Mouse (Mus musculus): ENCODE results near the gene Apobr.

Gene Apobr

DNA sequence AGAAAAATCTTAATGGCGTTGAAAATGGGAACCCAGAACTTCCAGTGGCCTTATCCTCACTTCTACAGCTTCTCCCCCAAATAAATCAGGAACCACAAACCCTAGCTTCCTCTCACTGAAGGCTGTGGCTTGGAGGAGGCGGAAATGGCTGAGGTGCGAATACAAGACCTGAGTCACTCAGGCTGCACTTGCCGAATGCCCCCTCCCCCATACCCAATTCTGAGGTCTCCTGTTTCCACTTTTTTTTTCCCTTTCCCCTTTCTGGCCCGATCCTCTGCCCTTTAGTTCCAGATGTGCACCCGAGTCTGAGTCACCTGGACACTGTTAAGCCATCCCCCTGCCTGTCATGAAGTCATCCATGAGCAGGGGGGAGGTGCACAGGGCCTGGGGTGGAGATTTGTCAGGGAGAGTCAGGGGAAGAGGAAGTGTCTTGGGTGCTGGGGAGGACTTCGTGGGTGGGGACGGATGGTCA is at the start of gene Apobr:
Gene Apobr, plus strand, starts transcription at position 437 of the 472 bp plus-strand sequence.
- in situ Hi-C loops (cut with MboI, MseI): no loop called here

GRCm38 (mm10) chr7:126535766-126536165 is 49.0 kb upstream of the Apobr start:
- in situ Hi-C loops (cut with MboI, MseI): no loop called here

GRCm38 (mm10) chr7:126536466-126536865 is 48.3 kb upstream of the Apobr start:
- in situ Hi-C loops (cut with MboI, MseI): no loop called here

- in situ Hi-C loops (cut with MboI, MseI): no loop called here
These were observed 46.7 kb upstream of the Apobr start for GRCm38 (mm10) chr7:126537820-126538585.

DNA sequence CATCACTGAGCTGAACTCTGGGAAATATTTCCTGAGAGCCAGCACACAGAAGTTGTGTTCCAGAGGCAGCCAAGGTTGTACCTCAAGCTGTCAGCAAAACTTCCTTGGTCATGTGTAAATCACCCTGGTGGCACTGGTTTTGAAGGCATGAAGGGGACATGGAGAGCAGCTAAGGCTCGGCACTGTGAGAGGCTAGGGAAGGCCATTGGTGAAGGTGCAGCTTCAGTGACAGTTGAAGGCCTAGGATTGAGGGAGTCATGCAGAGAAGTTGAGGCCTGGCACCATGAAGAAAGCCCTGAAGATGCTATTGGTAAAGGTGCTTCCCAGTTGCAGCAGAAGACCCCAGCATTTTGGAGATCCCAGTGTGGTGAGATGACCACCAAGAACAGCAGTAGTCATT is 43.1 kb upstream of the Apobr start:
- in situ Hi-C loops (cut with MboI, MseI): no loop called here

- in situ Hi-C loops (cut with MboI, MseI): no loop called here
These were observed 39.1 kb upstream of the Apobr start for GRCm38 (mm10) chr7:126545631-126546030.

DNA sequence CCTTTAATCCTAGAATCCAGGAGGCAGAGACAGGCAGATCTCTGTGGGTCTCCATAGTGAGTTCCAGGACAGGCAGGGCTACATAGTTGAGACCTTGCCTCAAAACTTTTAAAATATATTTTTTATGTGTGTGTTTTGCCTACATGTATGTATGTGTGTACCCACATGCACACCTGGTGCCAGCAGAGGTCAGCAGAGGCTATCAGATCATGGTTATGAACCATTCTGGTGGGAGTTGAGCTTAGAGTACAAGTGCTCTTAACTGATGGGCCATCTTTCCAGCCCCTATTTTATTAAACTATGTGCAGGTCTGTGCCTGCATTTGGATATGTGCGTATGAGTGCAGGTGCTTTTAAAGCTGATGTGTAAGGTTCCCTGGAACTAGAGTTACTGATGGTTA is 29.9 kb upstream of the Apobr start:
- in situ Hi-C loops (cut with MboI, MseI): loop anchor here (10.0 kb wide), 2 partner anchors 760 to 1000 kb away; no protein-coding TSS in a partner anchor

DNA sequence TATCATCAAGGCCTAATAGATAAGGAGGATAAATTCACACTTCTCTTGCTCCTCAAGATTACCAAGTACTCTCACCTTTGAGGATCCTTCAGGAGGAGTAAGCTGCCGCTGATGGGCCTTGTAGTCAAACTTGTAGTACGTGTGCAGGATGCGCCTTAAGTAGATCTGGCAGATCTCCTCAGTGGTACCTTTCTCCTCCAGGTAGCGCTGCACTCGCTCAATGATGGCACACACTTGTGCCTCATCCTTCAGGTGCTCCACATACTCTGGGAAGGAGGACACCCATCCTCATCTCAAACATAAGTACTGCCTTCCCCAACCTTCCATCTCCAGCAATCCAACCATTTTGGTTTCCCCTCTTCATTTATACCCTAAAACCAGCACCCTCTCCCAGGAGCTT is 28.1 kb upstream of the Apobr start:
- in situ Hi-C loops (cut with MboI, MseI): loop anchor here (10.0 kb wide), 2 partner anchors 758 to 998 kb away; no protein-coding TSS in a partner anchor

DNA sequence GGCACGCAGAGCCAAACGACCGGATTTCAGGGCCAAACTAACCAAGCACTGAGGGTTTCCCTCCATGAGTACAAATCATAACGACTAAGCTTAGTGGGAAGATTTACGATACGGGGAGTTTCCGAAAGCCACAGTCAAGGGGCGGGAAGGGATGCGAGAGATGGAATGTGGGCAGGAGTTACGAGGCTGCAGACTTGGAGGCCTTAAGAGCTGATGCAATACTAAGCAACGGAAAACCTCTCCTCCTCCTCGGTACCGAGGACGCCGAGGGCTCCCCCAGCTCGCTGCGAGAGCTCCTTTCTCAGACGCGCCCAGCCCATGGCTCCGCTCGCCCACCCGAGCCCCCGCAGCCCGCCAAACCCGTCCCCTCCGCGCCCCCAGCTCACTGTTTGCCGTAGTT is 19.0 kb upstream of the Apobr start:
- in situ Hi-C loops (cut with MboI, MseI): loop anchor here (5.0 kb wide), 1 partner anchor 127 kb away; no protein-coding TSS in a partner anchor

DNA sequence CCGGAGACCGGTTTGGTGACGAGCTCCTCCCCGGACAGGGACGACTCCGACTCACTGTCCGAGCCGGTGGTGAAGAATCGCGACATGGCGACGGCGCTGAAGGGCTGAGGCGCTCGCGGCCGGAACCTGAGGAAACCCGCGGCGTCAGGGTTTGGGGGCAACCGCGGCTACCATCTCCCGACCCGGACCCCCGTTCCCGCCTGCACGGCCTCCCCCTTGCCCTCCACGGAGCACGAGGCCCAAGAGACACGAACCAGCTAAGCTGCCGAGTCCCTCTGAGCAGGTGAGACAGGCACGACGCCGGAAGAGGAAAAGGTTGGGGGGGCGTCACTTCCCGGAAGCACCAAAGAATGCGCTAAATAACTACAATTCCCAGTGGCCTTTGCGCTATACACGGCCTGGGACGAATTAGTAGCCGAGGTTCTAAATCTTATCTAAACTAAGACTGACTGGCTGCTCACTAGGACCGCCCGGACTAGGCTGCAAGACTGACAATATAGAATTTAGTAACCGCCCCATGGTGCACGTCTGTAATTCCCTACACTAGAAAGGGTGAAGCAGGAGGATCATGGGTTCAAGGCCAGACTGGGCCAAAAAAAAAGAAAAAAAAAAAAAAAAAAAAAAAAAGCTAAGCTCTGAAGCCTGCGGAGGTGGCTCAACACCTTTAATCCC is 18.5 kb upstream of the Apobr start, which contains the start of gene Eif3c:
Gene Eif3c, minus strand, starts transcription at position 318 of the 672 bp plus-strand sequence.
- in situ Hi-C loops (cut with MboI, MseI): loop anchor here (5.0 kb wide), 1 partner anchor 126 kb away; no protein-coding TSS in a partner anchor

- in situ Hi-C loops (cut with MboI, MseI): loop anchor here (5.0 kb wide), 1 partner anchor 50 kb away; no protein-coding TSS in a partner anchor
These were observed 7.8 kb upstream of the Apobr start for GRCm38 (mm10) chr7:126576946-126577345.

DNA sequence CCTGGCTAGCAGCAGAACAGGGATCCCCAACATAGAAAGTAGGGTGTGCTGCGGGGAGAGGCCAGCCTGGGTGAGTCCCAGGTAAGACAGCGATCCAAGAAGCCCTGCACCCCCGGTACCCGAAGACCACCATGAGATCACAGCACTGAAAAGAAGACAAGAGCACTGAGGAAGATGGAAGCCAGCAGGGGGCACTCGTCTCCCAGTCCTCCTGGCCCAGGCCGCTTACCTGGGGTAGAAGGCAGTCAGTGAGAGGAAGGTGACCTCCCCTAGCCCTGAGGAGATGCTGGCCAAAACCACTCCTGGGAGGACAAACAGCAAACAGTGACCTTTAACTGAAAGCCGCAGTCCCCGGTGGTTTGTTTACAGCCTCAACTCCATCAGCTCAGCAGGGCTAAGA is 5.6 kb upstream of the Apobr start:
- in situ Hi-C loops (cut with MboI, MseI): loop anchor here (5.0 kb wide), 1 partner anchor 48 kb away; no protein-coding TSS in a partner anchor

DNA sequence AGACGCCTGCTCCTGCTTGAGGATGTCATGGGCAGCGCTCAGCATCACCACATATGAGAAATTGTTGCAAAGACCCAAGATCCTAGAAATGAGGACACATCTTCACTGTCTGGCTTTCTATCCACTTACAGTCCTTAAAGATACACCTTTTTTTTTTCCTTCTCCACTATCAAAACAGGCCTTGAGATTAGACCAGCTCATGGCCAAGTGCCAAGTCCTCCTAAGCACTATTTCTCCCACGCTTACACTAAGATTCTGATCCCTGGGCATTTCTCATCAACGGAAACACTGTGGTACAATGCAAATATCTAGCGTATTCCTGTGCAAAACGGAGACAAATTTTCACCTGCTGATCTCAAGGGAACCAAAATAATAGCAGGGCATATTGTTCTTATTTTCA is 3.1 kb upstream of the Apobr start:
- in situ Hi-C loops (cut with MboI, MseI): no loop called here

DNA sequence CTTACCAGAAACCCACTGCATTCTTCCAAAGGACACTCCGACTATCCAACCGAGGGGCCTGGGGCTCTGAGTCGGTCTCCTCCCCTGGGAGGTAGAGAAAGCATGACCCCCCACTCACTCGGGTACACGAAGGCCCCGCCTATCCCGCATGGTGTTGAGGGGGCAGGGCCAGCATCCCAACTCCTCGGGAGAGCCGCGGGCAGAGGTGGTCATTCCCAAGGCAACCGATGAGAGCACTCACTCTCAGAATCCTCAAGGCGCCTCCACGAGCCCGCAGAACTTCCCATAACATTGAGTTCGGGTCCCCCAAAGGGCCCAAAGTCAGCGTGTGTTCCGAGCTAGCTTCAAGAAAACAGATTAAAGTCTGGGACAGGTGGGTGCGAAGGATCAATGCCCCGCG is 2.0 kb upstream of the Apobr start:
- in situ Hi-C loops (cut with MboI, MseI): no loop called here

GRCm38 (mm10) chr7:126583251-126583709 is 1.5 kb upstream of the Apobr start:
- in situ Hi-C loops (cut with MboI, MseI): no loop called here

DNA sequence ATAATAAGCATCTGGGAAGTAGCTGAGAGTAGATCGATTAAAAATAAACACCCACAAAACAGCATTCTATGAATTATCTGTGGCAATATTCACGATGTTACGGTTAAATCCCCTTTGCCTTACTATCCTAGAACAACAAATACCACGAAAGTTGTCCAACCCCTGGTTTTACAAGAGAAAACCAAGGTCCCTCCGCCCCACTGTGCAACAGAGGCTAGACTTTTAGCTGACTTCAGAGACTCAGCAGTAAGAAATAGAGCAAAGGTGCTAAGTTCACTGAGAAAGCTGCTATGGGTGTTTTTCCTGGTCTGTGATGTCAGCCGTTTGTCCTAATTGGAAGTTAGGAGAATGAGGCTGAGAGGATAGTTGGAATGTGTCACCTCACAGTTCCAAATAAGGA is 981 bp upstream of the Apobr start:
- in situ Hi-C loops (cut with MboI, MseI): no loop called here

GRCm38 (mm10) chr7:126585717-126586116 is 975 bp downstream of the Apobr start, which contains the start of gene Cln3:
Gene Cln3, minus strand, starts transcription at chr7:126585817.
- in situ Hi-C loops (cut with MboI, MseI): no loop called here

- in situ Hi-C loops (cut with MboI, MseI): no loop called here
These were observed 2.1 kb downstream of the Apobr start for GRCm38 (mm10) chr7:126586839-126587238.

- in situ Hi-C loops (cut with MboI, MseI): no loop called here
These were observed 3.0 kb downstream of the Apobr start for GRCm38 (mm10) chr7:126587779-126588178.

GRCm38 (mm10) chr7:126594862-126595561 is 10.3 kb downstream of the Apobr start, which contains the start of gene Il27:
Gene Il27, minus strand, starts transcription at chr7:126594941.
- in situ Hi-C loops (cut with MboI, MseI): loop anchor here (5.0 kb wide), 1 partner anchor 42 kb away; no protein-coding TSS in a partner anchor

DNA sequence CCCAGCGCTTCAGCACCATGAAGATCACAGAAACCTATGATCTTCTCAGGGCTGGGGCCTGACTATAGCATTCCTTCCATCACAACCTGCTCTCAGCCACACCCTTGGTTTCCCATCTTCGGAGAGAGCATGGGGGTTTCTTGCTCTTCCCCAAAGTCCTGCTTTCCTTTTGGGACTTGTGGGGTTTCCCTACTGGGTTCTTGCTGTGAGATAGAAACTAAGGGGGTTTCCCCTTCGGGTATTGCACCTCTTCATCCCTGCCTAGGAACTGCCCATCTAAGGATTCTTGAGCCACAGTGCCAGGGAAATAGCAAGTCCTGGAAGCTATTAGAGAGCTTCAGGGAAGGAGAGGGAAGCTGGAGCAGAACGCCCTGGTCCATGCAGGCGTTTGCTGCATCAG is 11.1 kb downstream of the Apobr start:
- in situ Hi-C loops (cut with MboI, MseI): loop anchor here (5.0 kb wide), 1 partner anchor 41 kb away; no protein-coding TSS in a partner anchor
